Mouse (Mus musculus) CH12.LX (cell line): ENCODE measurements at regions not wholly inside any gene's neighbourhood (a gene's known extent, or its start where the extent isn't known, plus 50 kb on each side); places are given as distances from the start of the nearest gene placed in this dataset.

ENCODE experiments used
- DNase-seq: peaks from one replicate; pipeline ENCODE4 v3.0.0-alpha.2; 2013; ENCODE audit errors: extremely low read depth
- H3K27ac ChIP-seq: 2 replicates; pipeline ENCODE4 v1.5.1; 2012; ENCODE audit warnings: low read depth, mild to moderate bottlenecking, control low read depth, moderate library complexity; ENCODE audit not compliant: insufficient read depth
- H3K27me3 ChIP-seq: replicated peaks from 2 replicates; pipeline ENCODE3; 2012; ENCODE audit warnings: inconsistent platforms
- H3K36me3 ChIP-seq, 2 experiments: replicated peaks in 1 of 2; 2 replicates each; pipeline versions ENCODE3 to v1.6.1; 2012; ENCODE audit warnings: inconsistent platforms in 1 of 2, low read length in 1 of 2, mild to moderate bottlenecking in 1 of 2, mixed read lengths in 1 of 2, moderate library complexity in 1 of 2; ENCODE audit not compliant: control insufficient read depth in 1 of 2, insufficient read depth in 1 of 2
- H3K4me1 ChIP-seq, 2 experiments: 2 replicates each; pipeline ENCODE4 v1.6.1; 2012; ENCODE audit warnings: inconsistent platforms in 1 of 2, moderate library complexity in 1 of 2; ENCODE audit not compliant: insufficient read depth in 2 of 2, control insufficient read depth in 1 of 2
- H3K4me2 ChIP-seq: 2 replicates; pipeline ENCODE4 v1.6.1; 2012; ENCODE audit warnings: low read depth, mild to moderate bottlenecking, control low read depth; ENCODE audit not compliant: poor library complexity, insufficient read depth, severe bottlenecking
- H3K4me3 ChIP-seq, 3 experiments: fragments of 150-350 bp in 1 of 3; sonication (generic) in 1 of 3; replicated peaks in 1 of 3; 2 replicates each; pipeline versions ENCODE3 to v1.5.1; 2011 to 2012; ENCODE audit warnings: low read depth in 2 of 3, low read length in 2 of 3, mild to moderate bottlenecking in 2 of 3, moderate library complexity in 2 of 3, control low read depth in 1 of 3, improper control_type of control experiment in 1 of 3, inconsistent platforms in 1 of 3, mixed read lengths in 1 of 3; ENCODE audit not compliant: poor library complexity in 1 of 3
- H3K79me2 ChIP-seq: replicated peaks from 2 replicates; pipeline ENCODE4 v1.6.1; 2012; ENCODE audit warnings: mild to moderate bottlenecking, moderate library complexity; ENCODE audit not compliant: control insufficient read depth, poor library complexity, insufficient read depth, severe bottlenecking; ENCODE audit errors: extremely low read depth
- H3K9ac ChIP-seq: 2 replicates; pipeline ENCODE4 v1.6.1; 2012; ENCODE audit warnings: low read depth, mild to moderate bottlenecking, control low read depth, moderate library complexity; ENCODE audit not compliant: insufficient read depth
- H3K9me3 ChIP-seq: replicated peaks from 2 replicates; pipeline ENCODE3; 2012; ENCODE audit warnings: low read length, inconsistent platforms, mixed read lengths
- BHLHE40 ChIP-seq: IDR thresholded peaks from 2 replicates; pipeline ENCODE4 v1.6.1; 2011; ENCODE audit warnings: mild to moderate bottlenecking, low read depth, low read length, improper control_type of control experiment
- CTCF ChIP-seq, 2 experiments: IDR thresholded peaks in 1 of 2; conservative IDR thresholded peaks in 1 of 2; 2 replicates each; pipeline ENCODE4 v1.5.1; 2011 to 2012; ENCODE audit warnings: low read depth in 2 of 2, low read length in 2 of 2, improper control_type of control experiment in 1 of 2, inconsistent platforms in 1 of 2, mild to moderate bottlenecking in 1 of 2, moderate library complexity in 1 of 2
- HCFC1 ChIP-seq: IDR thresholded peaks from 2 replicates; pipeline ENCODE4 v1.6.1; 2012; ENCODE audit warnings: low read depth, mild to moderate bottlenecking, inconsistent platforms, low read length, improper control_type of control experiment
- IRF4 ChIP-seq: IDR thresholded peaks from 2 replicates; pipeline ENCODE4 v1.6.1; 2014; ENCODE audit warnings: low read depth, mild to moderate bottlenecking, inconsistent platforms, low read length, improper control_type of control experiment
- JUND ChIP-seq: conservative IDR thresholded peaks from 2 replicates; pipeline ENCODE4 v1.6.1; 2011; ENCODE audit warnings: low read depth, low read length, improper control_type of control experiment
- KAT2A ChIP-seq: IDR thresholded peaks from 2 replicates; pipeline ENCODE4 v1.6.1; 2012; ENCODE audit warnings: low read length, improper control_type of control experiment, inconsistent platforms; ENCODE audit not compliant: insufficient replicate concordance
- MAX ChIP-seq: IDR thresholded peaks from 2 replicates; pipeline ENCODE4 v1.6.1; 2011; ENCODE audit warnings: low read length, improper control_type of control experiment
- MAZ ChIP-seq: IDR thresholded peaks from 2 replicates; pipeline ENCODE4 v1.6.1; 2012; ENCODE audit warnings: low read depth, mild to moderate bottlenecking, inconsistent platforms, low read length, improper control_type of control experiment, moderate library complexity
- MEF2A ChIP-seq: IDR thresholded peaks from 2 replicates; pipeline ENCODE4 v1.6.1; 2014; ENCODE audit warnings: low read depth, mild to moderate bottlenecking, inconsistent platforms, low read length, improper control_type of control experiment, borderline replicate concordance
- MYC ChIP-seq: IDR thresholded peaks from 2 replicates; pipeline ENCODE4 v1.6.1; 2011; ENCODE audit warnings: low read depth, mild to moderate bottlenecking, improper control_type of control experiment, low read length
- PAX5 ChIP-seq: IDR thresholded peaks from 2 replicates; pipeline ENCODE4 v1.6.1; 2012; ENCODE audit warnings: low read length, inconsistent platforms, mixed read lengths
- POLR2AphosphoS2 ChIP-seq: IDR thresholded peaks from 2 replicates; pipeline ENCODE4 v1.6.1; 2011; ENCODE audit warnings: low read depth, low read length, improper control_type of control experiment
- SMC3 ChIP-seq: IDR thresholded peaks from 2 replicates; pipeline ENCODE4 v1.6.1; 2011; ENCODE audit warnings: low read depth, low read length, improper control_type of control experiment
- UBTF ChIP-seq: IDR thresholded peaks from 2 replicates; pipeline ENCODE4 v1.6.1; 2012; ENCODE audit warnings: low read depth, mild to moderate bottlenecking, inconsistent platforms, low read length, improper control_type of control experiment, moderate library complexity
- USF2 ChIP-seq: conservative IDR thresholded peaks from 2 replicates; pipeline ENCODE4 v1.6.1; 2011; ENCODE audit warnings: low read depth, low read length, improper control_type of control experiment
- ZMIZ1 ChIP-seq: IDR thresholded peaks from 2 replicates; pipeline ENCODE4 v1.6.1; 2012; ENCODE audit warnings: low read depth, mild to moderate bottlenecking, inconsistent platforms, low read length, improper control_type of control experiment
- dilution Hi-C: fragments of 300-500 bp; cut with MboI; formaldehyde crosslinking; loops from 2 replicates; pipeline ENCODE4 v1.14.3; 2020; ENCODE audit warnings: low sequenced_read_pairs; ENCODE audit not compliant: extremely low pct_unique_long_range_greater_than_20kb, extremely low pct_ligation_motif_present
- in situ Hi-C: fragments of 300-500 bp; cut with MboI; formaldehyde crosslinking; loops from 3 replicates; pipeline ENCODE4 v1.14.3; 2019; ENCODE audit warnings: low sequenced_read_pairs, low pct_ligation_motif_present, low pct_unique_long_range_greater_than_20kb, mixed read lengths

DNA sequence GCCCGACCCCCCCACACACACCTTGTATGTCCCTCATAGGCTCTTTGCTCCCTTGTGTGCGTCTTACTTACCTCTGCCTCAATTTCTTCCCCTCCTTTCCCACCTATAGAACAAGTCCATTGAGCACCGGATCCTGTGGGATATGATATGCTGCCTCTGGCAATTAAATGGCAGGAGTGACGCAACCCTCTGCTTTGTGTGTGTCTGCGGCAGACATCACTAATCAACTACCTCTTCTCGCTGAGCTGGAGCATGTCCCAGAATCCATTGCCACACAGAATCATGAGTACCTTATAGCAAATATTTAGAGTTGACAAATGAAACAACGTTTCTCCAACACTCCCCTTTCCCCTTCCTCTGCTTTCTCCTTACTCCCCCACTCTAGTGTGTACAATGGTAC lies 397.3 kb upstream of the Tbx3 start:
- H3K4me3 ChIP-seq, result no peak overlapping the region
- no peak overlapping the region for H3K4me2 ChIP-seq
- no peaks in the 10 kb centered on the region for H3K4me1 ChIP-seq
- no peak overlapping the region for H3K9ac ChIP-seq
- H3K9me3 ChIP-seq, result peaks cover 91% of the 10 kb centered on the region
- no peak for DNase-seq
- no peaks in the 10 kb centered on the region for H3K79me2 ChIP-seq
- H3K36me3 ChIP-seq, result no peaks in the 10 kb centered on the region
- in situ Hi-C loops (no loop called here), dilution Hi-C loops (no loop called here)
- no peak overlapping the region for H3K27ac ChIP-seq
- no peak for TF ChIP-seq POLR2AphosphoS2
- TF ChIP-seq KAT2A, result no peak
- TF ChIP-seq UBTF, result no peak
- TF ChIP-seq MAZ, result no peak
- no peak for TF ChIP-seq PAX5
- TF ChIP-seq IRF4, result no peak
- no peak for TF ChIP-seq MYC
- no peak for TF ChIP-seq MAX
- no peak for TF ChIP-seq JUND
- TF ChIP-seq ZMIZ1, result no peak
- TF ChIP-seq HCFC1, result no peak
- TF ChIP-seq CTCF (conservative IDR thresholded peaks at IDR 0.05 in 1 of 2, IDR thresholded peaks at IDR 0.05 in 1 of 2; ENCODE audit: low read depth in 2 of 2, low read length in 2 of 2), result no peak
- TF ChIP-seq USF2, result no peak
- TF ChIP-seq, all 38 proteins: peak for 0
- no peaks in the 10 kb centered on the region for H3K27me3 ChIP-seq

DNA sequence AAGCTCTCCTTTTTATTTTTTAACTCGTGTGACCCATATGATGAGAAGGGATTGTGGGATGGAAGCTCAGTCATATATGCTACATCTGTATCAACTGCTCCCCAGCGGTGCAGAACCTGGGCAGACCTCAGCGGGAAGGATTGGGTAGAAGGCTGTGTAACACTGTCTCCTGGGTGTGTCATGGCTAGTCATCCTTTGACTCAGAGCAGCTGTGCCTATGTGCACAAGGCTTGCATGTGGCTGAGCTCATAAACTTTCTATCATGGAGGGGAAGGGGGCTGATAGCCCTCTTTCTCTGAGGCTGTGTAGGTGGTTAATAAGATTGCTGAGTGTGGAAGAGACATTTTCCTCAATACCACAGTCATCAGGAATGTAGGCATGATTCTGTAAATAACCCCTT lies 396.9 kb upstream of the Tbx3 start:
- no peak overlapping the region for H3K27ac ChIP-seq
- H3K4me3 ChIP-seq, result no peak overlapping the region
- dilution Hi-C loops, result no loop called here
- no peak for DNase-seq
- in situ Hi-C loops, result no loop called here
- H3K4me2 ChIP-seq, result no peak overlapping the region
- peaks cover 91% of the 10 kb centered on the region for H3K9me3 ChIP-seq
- no peaks in the 10 kb centered on the region for H3K36me3 ChIP-seq
- TF ChIP-seq MAZ (no peak), POLR2AphosphoS2 (no peak), MEF2A (no peak), SMC3 (no peak), BHLHE40 (no peak), CTCF (conservative IDR thresholded peaks at IDR 0.05 in 1 of 2, IDR thresholded peaks at IDR 0.05 in 1 of 2; ENCODE audit: low read depth in 2 of 2, low read length in 2 of 2) (no peak), JUND (no peak)
- no peaks in the 10 kb centered on the region for H3K4me1 ChIP-seq
- no peak overlapping the region for H3K9ac ChIP-seq
- no peaks in the 10 kb centered on the region for H3K27me3 ChIP-seq
- H3K79me2 ChIP-seq, result no peaks in the 10 kb centered on the region
